Mouse (Mus musculus) heart, embryonic 13.5 days (tissue): ENCODE results near the gene Aes. TPM values are rescaled to one million over a fixed set of nuclear protein-coding genes. Genes with fewer than 3 reads are reported as not detected.

Experiments
- ATAC-seq: fragments of 200-750 bp; cut with Nextera tagmentation; 2 replicates; pipeline ENCODE4 v1.8.0; 2017; ENCODE audit warnings: moderate TSS enrichment; ENCODE audit not compliant: insufficient number of reproducible peaks, low FRiP score, low TSS enrichment; ENCODE audit errors: extremely low read depth
- H3K27ac ChIP-seq: fragments of 300-500 bp; sonication (generic); replicated peaks from 2 replicates; pipeline ENCODE4 v1.5.1; 2015; ENCODE audit warnings: moderate library complexity, mild to moderate bottlenecking, inconsistent platforms
- H3K27me3 ChIP-seq: fragments of 300-500 bp; sonication (generic); replicated peaks from 2 replicates; pipeline ENCODE4 v1.6.1; 2015; ENCODE audit warnings: mild to moderate bottlenecking, inconsistent platforms
- H3K36me3 ChIP-seq: fragments of 300-500 bp; sonication (generic); 2 replicates; pipeline ENCODE4 v1.6.1; 2015; ENCODE audit warnings: mild to moderate bottlenecking, inconsistent platforms
- H3K4me1 ChIP-seq: fragments of 300-500 bp; sonication (generic); 2 replicates; pipeline ENCODE4 v1.6.1; 2015; ENCODE audit warnings: inconsistent platforms
- H3K4me2 ChIP-seq: fragments of 300-500 bp; sonication (generic); 2 replicates; pipeline ENCODE4 v1.6.1; 2015; ENCODE audit warnings: inconsistent platforms, mild to moderate bottlenecking, moderate library complexity
- H3K4me3 ChIP-seq: fragments of 300-500 bp; sonication (generic); 2 replicates; pipeline ENCODE4 v1.5.1; 2015; ENCODE audit warnings: moderate library complexity, mild to moderate bottlenecking, inconsistent platforms
- H3K9ac ChIP-seq: fragments of 300-500 bp; sonication (generic); 2 replicates; pipeline ENCODE4 v1.6.1; 2015; ENCODE audit warnings: inconsistent platforms, mild to moderate bottlenecking, moderate library complexity
- H3K9me3 ChIP-seq: fragments of 300-500 bp; sonication (generic); 2 replicates; pipeline ENCODE4 v1.6.1; 2016; ENCODE audit warnings: inconsistent platforms
- WGBS: fragments of 180-500 bp; shearing (Covaris S2); methylation state at CpG from one replicate; pipeline ENCODE4 v1.1.7; 2015; ENCODE audit warnings: mixed read lengths; 5-methylcytosine and 5-hydroxymethylcytosine counted together
- polyA plus RNA-seq: library from polyadenylated mRNA; unstranded; fragments of >200 nt; fragmentation: Nextera tagmentation; extraction: Ambion mirVana; gene quantifications from 2 replicates; pipeline ENCODE4 v1.2.1, GENCODE M21; 2015

Aes gene
- polyA plus RNA-seq, 1 experiment from 2014 or later, result 629 TPM

- ATAC-seq, result no peak
Measured at GRCm38 (mm10) chr10:81608308-81608707, 49.0 kb downstream of the Aes start.

GRCm38 (mm10) chr10:81612779-81613178 is 53.5 kb downstream of the Aes start:
- H3K27ac ChIP-seq, result no peak overlapping the region
- H3K9me3 ChIP-seq, result peaks cover 10% of the 10 kb centered on the region; the same call in 1 of the 2 replicates
- no peak for ATAC-seq
- 0 out of 2 replicates have a peak, but pooled peaks cover 3% of the 10 kb centered on the region for H3K27me3 ChIP-seq
- peaks cover 16% of the 10 kb centered on the region for H3K36me3 ChIP-seq
- H3K4me1 ChIP-seq, result no peaks in the 10 kb centered on the region
- H3K9ac ChIP-seq, result no peak overlapping the region
- no peak overlapping the region for H3K4me2 ChIP-seq
- H3K4me3 ChIP-seq, result no peak overlapping the region
- WGBS, result 58% methylated on average over 3 of the region's 3 CpGs

More at GRCm38 (mm10) chr10:81608308-81608707, 49.0 kb downstream of the Aes start:
- 89% methylated on average over 1 of the region's 1 CpGs for WGBS
- 0 out of 2 replicates have a peak, but pooled peaks cover 3% of the 10 kb centered on the region for H3K27me3 ChIP-seq
- H3K36me3 ChIP-seq, result peaks cover 16% of the 10 kb centered on the region
- peaks cover 10% of the 10 kb centered on the region; the same call in 1 of the 2 replicates for H3K9me3 ChIP-seq
- H3K4me3 ChIP-seq, result no peak overlapping the region
- H3K27ac ChIP-seq, result no peak overlapping the region
- peaks cover 14% of the 10 kb centered on the region for H3K4me1 ChIP-seq
- H3K9ac ChIP-seq, result no peak overlapping the region
- no peak overlapping the region for H3K4me2 ChIP-seq

- no peaks in the 10 kb centered on the region for H3K4me1 ChIP-seq
- no peak overlapping the region for H3K9ac ChIP-seq
- ATAC-seq, result no peak
- H3K4me2 ChIP-seq, result no peak overlapping the region
- no peak overlapping the region for H3K4me3 ChIP-seq
- WGBS, result 69% methylated on average over 6 of the region's 6 CpGs
- no peaks in the 10 kb centered on the region for H3K27me3 ChIP-seq
- H3K27ac ChIP-seq, result no peak overlapping the region
- no peaks in the 10 kb centered on the region for H3K36me3 ChIP-seq
- peaks cover 10% of the 10 kb centered on the region; the same call in 1 of the 2 replicates for H3K9me3 ChIP-seq
Measured at GRCm38 (mm10) chr10:81615486-81615885, 56.2 kb downstream of the Aes start.

Other genes with a start within 250 kb of the Aes start
- gene Cactin, start 238.4 kb upstream of the Aes start, polyA plus RNA-seq, result 25.6 and 28.2 TPM in 2 replicates
- gene Tbxa2r, start 230.8 kb upstream of the Aes start, polyA plus RNA-seq, result 13.6 and 14.7 TPM in 2 replicates
- 0.06 TPM in 1 of 2 replicates, not detected in the other for gene Gipc3, start 216.2 kb upstream of the Aes start, polyA plus RNA-seq
- gene Hmg20b, start 209.0 kb upstream of the Aes start, polyA plus RNA-seq, result 81.9 and 90.9 TPM in 2 replicates
- gene Mfsd12, start 202.0 kb upstream of the Aes start, polyA plus RNA-seq, result 10.7 and 11.1 TPM in 2 replicates
- 0.98 and 1.1 TPM in 2 replicates for gene 4930404N11Rik, start 193.7 kb upstream of the Aes start, polyA plus RNA-seq
- 72.2 and 78.1 TPM in 2 replicates for gene Fzr1, start 181.0 kb upstream of the Aes start, polyA plus RNA-seq
- gene Dohh, start 175.1 kb upstream of the Aes start, polyA plus RNA-seq, result 69.7 and 73.6 TPM in 2 replicates
- gene Gm48551, start 175.0 kb upstream of the Aes start, polyA plus RNA-seq, result 2.1 and 2.3 TPM in 2 replicates
- gene Gm48552, start 170.5 kb upstream of the Aes start, polyA plus RNA-seq, result 0.82 and 1.1 TPM in 2 replicates
- 2.7 and 3.1 TPM in 2 replicates for gene Smim24, start 166.4 kb upstream of the Aes start, polyA plus RNA-seq
- 56.6 and 57.4 TPM in 2 replicates for gene Nfic, start 103.9 kb upstream of the Aes start, polyA plus RNA-seq
- 0.15 and 0.16 TPM in 2 replicates for gene Celf5, start 76.8 kb upstream of the Aes start, polyA plus RNA-seq
- 51.7 and 53.8 TPM in 2 replicates for gene Ncln, start 63.1 kb upstream of the Aes start, polyA plus RNA-seq
- 0.53 and 0.62 TPM in 2 replicates for gene S1pr4, start 59.4 kb upstream of the Aes start, polyA plus RNA-seq
- gene Gna15, start 35.3 kb upstream of the Aes start, polyA plus RNA-seq, result 1.5 and 2.0 TPM in 2 replicates
- gene Gna11, start 14.3 kb upstream of the Aes start, polyA plus RNA-seq, result 59.0 and 62.7 TPM in 2 replicates
- gene Tle2, start 15.1 kb downstream of the Aes start, polyA plus RNA-seq, result 23.4 and 26.4 TPM in 2 replicates
- gene Tle6, start 41.6 kb downstream of the Aes start, polyA plus RNA-seq, result 30.1 and 30.4 TPM in 2 replicates
- 0.44 and 0.64 TPM in 2 replicates for gene BC025920, start 46.8 kb downstream of the Aes start, polyA plus RNA-seq
- 24.6 and 25.6 TPM in 2 replicates for gene Sirt6, start 68.3 kb downstream of the Aes start, polyA plus RNA-seq
- gene Ankrd24, start 69.1 kb downstream of the Aes start, polyA plus RNA-seq, result 10.3 and 10.6 TPM in 2 replicates
- 3.1 and 3.4 TPM in 2 replicates for gene Gm10778, start 89.6 kb downstream of the Aes start, polyA plus RNA-seq
- 8.3 and 8.9 TPM in 2 replicates for gene Zfp433, start 145.3 kb downstream of the Aes start, polyA plus RNA-seq
- 4.0 and 4.5 TPM in 2 replicates for gene Gm3055, start 211.7 kb downstream of the Aes start, polyA plus RNA-seq